Mouse (Mus musculus): ENCODE results near the gene Dph5. TPM values are rescaled to one million over a fixed set of nuclear protein-coding genes. Genes with fewer than 3 reads are reported as not detected.
A peak's percentile ranks its signal among the peaks of the same experiment; 100 is the strongest.

The Dph5 gene
- total RNA-seq, 2 experiments from 2014 or later = 12.7 to 13.8 TPM

DNA sequence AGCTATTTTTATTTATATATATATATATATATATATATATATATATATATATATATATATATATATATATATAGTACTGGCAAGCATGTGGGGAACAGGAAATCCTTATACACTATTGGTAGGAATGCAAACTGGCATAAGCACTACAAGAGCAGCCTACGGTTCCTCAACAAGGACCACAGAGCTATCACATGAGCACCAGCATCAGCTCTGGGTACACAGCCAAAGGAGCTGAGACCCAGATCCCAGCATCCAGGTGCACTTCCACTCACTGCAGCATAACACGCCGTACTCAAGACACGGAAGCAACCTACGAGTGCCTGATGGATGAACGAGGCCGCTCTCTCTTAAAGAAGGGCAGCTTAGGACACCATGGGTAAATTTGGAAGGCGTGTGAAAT, 95.6 kb downstream of the Dph5 start:
- intact Hi-C loops (cut with DNase I) = no loop called here
- DNase-seq (ENCODE audit: low spot score in 2 of 2) = peak in 1 of 2 experiments; percentile 60

Small RNA genes within 50 kb of the gene (microRNA-seq; reads per million reads assigned to microRNA genes)
- gene Mir669n = 0 reads per million in 2 experiments

Other genes starting within 250 kb of the Dph5 start
- gene S1pr1, start 172.8 kb upstream of the Dph5 start, total RNA-seq (2021) = 10 to 100 TPM; 98.8 to 99.4 TPM
- 10 to 100 TPM; 21.9 to 23.8 TPM for gene Slc30a7, start 119.6 kb downstream of the Dph5 start, total RNA-seq (2021)
- gene Extl2, start 119.6 kb downstream of the Dph5 start, total RNA-seq (2021) = 10 to 100 TPM; 72.4 to 72.5 TPM
- 10 to 100 TPM; 23.7 to 24.1 TPM for gene Vcam1, start 241.9 kb downstream of the Dph5 start, total RNA-seq (2021)

Measured in left cerebral cortex, postnatal 25 days (tissue).